Mouse (Mus musculus): ENCODE data around the gene Casc3. TPM values are rescaled to one million over a fixed set of nuclear protein-coding genes. Genes with fewer than 3 reads are reported as not detected.

The Casc3 gene
- polyA plus RNA-seq, 1 experiment from 2014 or later = 7.0 TPM

DNA sequence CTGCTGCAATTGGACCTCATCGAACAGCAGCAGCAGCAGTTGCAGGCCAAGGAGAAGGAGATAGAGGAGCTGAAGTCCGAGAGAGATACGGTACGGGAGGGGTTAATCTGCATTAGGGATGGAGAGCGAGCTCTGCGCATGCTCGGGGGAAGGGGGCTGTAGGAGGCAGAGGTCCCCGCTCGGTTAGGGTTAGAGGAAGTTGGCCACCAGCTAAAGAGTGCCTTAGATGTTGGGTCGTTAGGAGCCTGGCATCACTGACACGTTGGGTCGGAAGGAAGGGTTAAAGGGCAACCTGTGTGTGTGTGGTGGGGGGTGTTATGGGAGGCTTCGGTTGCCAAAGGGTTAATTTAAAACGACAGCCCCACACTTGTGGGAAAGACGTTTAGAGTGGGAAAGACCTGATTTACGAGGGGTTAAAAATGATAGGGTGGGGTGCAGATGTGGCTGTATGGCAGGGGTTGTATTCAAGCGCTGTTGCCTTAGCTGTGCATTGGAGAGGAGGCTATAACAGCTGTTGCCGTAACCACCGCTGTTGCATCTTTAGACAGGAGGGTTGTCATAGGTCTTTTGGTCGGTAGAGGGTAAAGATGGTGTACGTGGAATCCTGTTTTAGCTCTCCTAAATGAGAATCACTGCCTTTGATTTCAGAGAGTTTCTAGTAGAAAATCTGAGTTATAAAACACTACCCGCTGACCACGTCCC is 8.0 kb upstream of the Casc3 start:
- H3K9ac ChIP-seq (replicated peaks) = peak overlapping the region; percentile 99
- 0 out of 2 replicates have a peak, but pooled peaks have one; percentile 5 for ATAC-seq
- peak overlapping the region; percentile 99 for H3K4me3 ChIP-seq (ENCODE audit: low read depth, low read length)
- TF ChIP-seq CTCF (IDR thresholded peaks at IDR 0.05; ENCODE audit: low read depth) (no peak), EP300 (IDR thresholded peaks at IDR 0.05; ENCODE audit: low read depth) (no peak)
- H3K4me1 ChIP-seq (ENCODE audit: insufficient read depth) = peaks cover 24% of the 10 kb centered on the region
- no peaks in the 10 kb centered on the region for H3K27me3 ChIP-seq (ENCODE audit: insufficient read depth, low read length)
- peak; percentile 75 for DNase-seq
- peak overlapping the region; percentile 96 for H3K4me2 ChIP-seq (ENCODE audit: low read depth, low read length)
- no peaks in the 10 kb centered on the region for H3K9me3 ChIP-seq (ENCODE audit: low read length)
- peak overlapping the region; percentile 99 for H3K27ac ChIP-seq (ENCODE audit: low read depth)
- H3K36me3 ChIP-seq (replicated peaks; ENCODE audit: insufficient read depth, low read length) = peaks cover 23% of the 10 kb centered on the region
- 3% methylated on average over 23 of the region's 23 CpGs for WGBS (ENCODE audit: insufficient replicate concordance)

DNA sequence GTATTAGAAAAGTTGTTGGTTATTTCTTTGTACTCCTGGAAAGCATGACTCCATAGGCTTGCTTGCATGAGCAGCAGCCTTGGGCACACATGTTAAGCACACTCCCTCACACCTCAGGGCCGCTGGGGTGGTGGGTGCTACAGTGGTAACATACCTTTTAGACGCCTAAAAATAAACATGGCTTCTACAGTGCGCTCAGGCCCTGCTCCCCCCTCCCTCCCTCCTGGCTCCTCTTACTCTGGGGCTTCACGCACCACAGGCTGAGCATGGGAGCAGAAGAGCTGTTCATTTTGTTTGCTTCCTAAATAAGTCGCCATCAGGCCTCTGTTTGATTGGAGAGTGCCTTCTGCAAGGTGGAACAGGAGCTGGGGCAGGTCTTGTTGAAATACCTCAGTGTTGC is 7.4 kb upstream of the Casc3 start:
- Histone ChIP-seq H3K27ac (ENCODE audit: low read depth) (peak overlapping the region; percentile 99), H3K27me3 (ENCODE audit: insufficient read depth, low read length) (no peaks in the 10 kb centered on the region), H3K36me3 (replicated peaks; ENCODE audit: insufficient read depth, low read length) (peaks cover 30% of the 10 kb centered on the region), H3K9ac (replicated peaks) (peak overlapping the region; percentile 99), H3K9me3 (ENCODE audit: low read length) (no peaks in the 10 kb centered on the region), H3K4me2 (ENCODE audit: low read depth, low read length) (peak overlapping the region; percentile 96), H3K4me1 (ENCODE audit: insufficient read depth) (peaks cover 24% of the 10 kb centered on the region), H3K4me3 (ENCODE audit: low read depth, low read length) (peak overlapping the region; percentile 99)
- 8% methylated on average over 5 of the region's 5 CpGs for WGBS (ENCODE audit: insufficient replicate concordance)
- no peak for ATAC-seq
- TF ChIP-seq CTCF (IDR thresholded peaks at IDR 0.05; ENCODE audit: low read depth) (no peak), EP300 (IDR thresholded peaks at IDR 0.05; ENCODE audit: low read depth) (no peak)
- DNase-seq = no peak

DNA sequence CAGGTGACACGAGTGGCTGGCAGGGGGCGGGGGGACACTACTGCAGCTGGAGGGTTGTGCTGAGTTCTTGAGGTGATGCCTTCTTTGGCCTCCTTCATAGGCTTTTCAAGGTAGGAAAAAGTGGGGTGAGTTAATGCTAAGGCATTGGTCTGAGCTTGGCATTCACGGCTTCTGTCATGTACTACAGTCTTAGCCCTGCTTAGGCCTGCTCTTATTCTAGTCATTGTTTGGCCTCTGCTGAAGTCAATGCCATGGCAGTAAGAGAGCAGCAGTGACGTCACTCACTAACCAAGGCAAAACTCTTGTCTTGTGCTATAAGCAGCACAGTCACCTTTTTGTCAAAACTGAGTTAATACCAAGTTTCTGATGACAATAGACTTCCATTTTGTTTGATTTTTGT is 6.8 kb upstream of the Casc3 start:
- no peaks in the 10 kb centered on the region for H3K27me3 ChIP-seq (ENCODE audit: insufficient read depth, low read length)
- H3K4me3 ChIP-seq (ENCODE audit: low read depth, low read length) = peak overlapping the region; percentile 99
- H3K27ac ChIP-seq (ENCODE audit: low read depth) = no peak overlapping the region
- H3K4me1 ChIP-seq (ENCODE audit: insufficient read depth) = peaks cover 24% of the 10 kb centered on the region
- H3K4me2 ChIP-seq (ENCODE audit: low read depth, low read length) = peak overlapping the region; percentile 96
- 60% methylated on average over 4 of the region's 4 CpGs for WGBS (ENCODE audit: insufficient replicate concordance)
- TF ChIP-seq EP300 (IDR thresholded peaks at IDR 0.05; ENCODE audit: low read depth) (no peak), CTCF (IDR thresholded peaks at IDR 0.05; ENCODE audit: low read depth) (no peak)
- H3K36me3 ChIP-seq (replicated peaks; ENCODE audit: insufficient read depth, low read length) = peaks cover 35% of the 10 kb centered on the region
- ATAC-seq = no peak
- DNase-seq = no peak
- H3K9me3 ChIP-seq (ENCODE audit: low read length) = no peaks in the 10 kb centered on the region
- 0 out of 2 replicates have a peak overlapping the region, but pooled peaks have one; percentile 99 for H3K9ac ChIP-seq (replicated peaks)

DNA sequence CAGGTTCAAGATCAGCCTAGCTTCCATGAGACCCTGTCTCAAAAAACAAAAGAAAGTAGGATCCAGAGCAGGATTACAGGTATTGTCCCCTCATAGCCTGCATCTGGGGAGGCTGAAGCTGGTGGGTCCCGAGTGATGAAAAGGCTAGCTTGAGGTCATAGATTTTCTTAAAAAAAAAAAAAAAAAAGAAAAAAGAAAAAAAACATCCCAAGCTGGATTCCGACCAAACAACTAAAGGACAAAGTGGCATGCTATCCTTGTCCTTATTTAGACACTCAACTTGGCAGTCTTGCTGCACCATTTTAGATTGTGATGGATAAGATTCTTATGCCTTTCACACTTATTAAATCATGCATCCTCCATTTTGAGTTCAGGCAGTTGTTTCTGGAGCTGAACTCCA is 3.7 kb downstream of the Casc3 start:
- no peak for DNase-seq
- WGBS (ENCODE audit: insufficient replicate concordance) = 75% methylated on average over 2 of the region's 2 CpGs
- H3K27me3 ChIP-seq (ENCODE audit: insufficient read depth, low read length) = no peaks in the 10 kb centered on the region
- ATAC-seq = no peak
- H3K9me3 ChIP-seq (ENCODE audit: low read length) = no peaks in the 10 kb centered on the region
- H3K4me1 ChIP-seq (ENCODE audit: insufficient read depth) = peaks cover 14% of the 10 kb centered on the region
- peaks cover 50% of the 10 kb centered on the region for H3K36me3 ChIP-seq (replicated peaks; ENCODE audit: insufficient read depth, low read length)
- no peak overlapping the region for H3K4me3 ChIP-seq (ENCODE audit: low read depth, low read length)
- H3K4me2 ChIP-seq (ENCODE audit: low read depth, low read length) = no peak overlapping the region
- H3K27ac ChIP-seq (ENCODE audit: low read depth) = no peak overlapping the region
- no peak for TF ChIP-seq EP300 (IDR thresholded peaks at IDR 0.05; ENCODE audit: low read depth)
- TF ChIP-seq CTCF (IDR thresholded peaks at IDR 0.05; ENCODE audit: low read depth) = no peak
- H3K9ac ChIP-seq (replicated peaks) = no peak overlapping the region

GRCm38 (mm10) chr11:98809457-98810290 is 5.0 kb downstream of the Casc3 start:
- H3K9ac ChIP-seq (replicated peaks) = peak overlapping the region; percentile 96
- ATAC-seq = peak; percentile 99
- peak overlapping the region; percentile 92 for H3K4me2 ChIP-seq (ENCODE audit: low read depth, low read length)
- peak overlapping the region; percentile 97 for H3K4me3 ChIP-seq (ENCODE audit: low read depth, low read length)
- H3K9me3 ChIP-seq (ENCODE audit: low read length) = no peaks in the 10 kb centered on the region
- TF ChIP-seq CTCF (IDR thresholded peaks at IDR 0.05; ENCODE audit: low read depth) (peak; percentile 56), EP300 (IDR thresholded peaks at IDR 0.05; ENCODE audit: low read depth) (no peak)
- H3K27me3 ChIP-seq (ENCODE audit: insufficient read depth, low read length) = no peaks in the 10 kb centered on the region
- peak overlapping the region; percentile 99 for H3K27ac ChIP-seq (ENCODE audit: low read depth)
- H3K36me3 ChIP-seq (replicated peaks; ENCODE audit: insufficient read depth, low read length) = peaks cover 47% of the 10 kb centered on the region
- under 1% methylated on average over 63 of the region's 84 CpGs for WGBS (ENCODE audit: insufficient replicate concordance)
- H3K4me1 ChIP-seq (ENCODE audit: insufficient read depth) = peaks cover 14% of the 10 kb centered on the region
- peak; percentile 99 for DNase-seq

GRCm38 (mm10) chr11:98810686-98811085 is 6.0 kb downstream of the Casc3 start:
- TF ChIP-seq EP300 (IDR thresholded peaks at IDR 0.05; ENCODE audit: low read depth) = no peak
- WGBS (ENCODE audit: insufficient replicate concordance) = 66% methylated on average over 7 of the region's 7 CpGs
- Histone ChIP-seq H3K27me3 (ENCODE audit: insufficient read depth, low read length) (no peaks in the 10 kb centered on the region), H3K4me3 (ENCODE audit: low read depth, low read length) (peak overlapping the region; percentile 97), H3K4me2 (ENCODE audit: low read depth, low read length) (peak overlapping the region; percentile 92), H3K4me1 (ENCODE audit: insufficient read depth) (peaks cover 14% of the 10 kb centered on the region), H3K9me3 (ENCODE audit: low read length) (no peaks in the 10 kb centered on the region), H3K36me3 (replicated peaks; ENCODE audit: insufficient read depth, low read length) (peaks cover 46% of the 10 kb centered on the region), H3K27ac (ENCODE audit: low read depth) (peak overlapping the region; percentile 99), H3K9ac (replicated peaks) (peak overlapping the region; percentile 96)
- ATAC-seq (no peak), DNase-seq (no peak)

Data from liver, postnatal 0 days (tissue).